Mouse (Mus musculus): Measurements from ENCODE around the gene Fgfr4.

Gene Fgfr4

DNA sequence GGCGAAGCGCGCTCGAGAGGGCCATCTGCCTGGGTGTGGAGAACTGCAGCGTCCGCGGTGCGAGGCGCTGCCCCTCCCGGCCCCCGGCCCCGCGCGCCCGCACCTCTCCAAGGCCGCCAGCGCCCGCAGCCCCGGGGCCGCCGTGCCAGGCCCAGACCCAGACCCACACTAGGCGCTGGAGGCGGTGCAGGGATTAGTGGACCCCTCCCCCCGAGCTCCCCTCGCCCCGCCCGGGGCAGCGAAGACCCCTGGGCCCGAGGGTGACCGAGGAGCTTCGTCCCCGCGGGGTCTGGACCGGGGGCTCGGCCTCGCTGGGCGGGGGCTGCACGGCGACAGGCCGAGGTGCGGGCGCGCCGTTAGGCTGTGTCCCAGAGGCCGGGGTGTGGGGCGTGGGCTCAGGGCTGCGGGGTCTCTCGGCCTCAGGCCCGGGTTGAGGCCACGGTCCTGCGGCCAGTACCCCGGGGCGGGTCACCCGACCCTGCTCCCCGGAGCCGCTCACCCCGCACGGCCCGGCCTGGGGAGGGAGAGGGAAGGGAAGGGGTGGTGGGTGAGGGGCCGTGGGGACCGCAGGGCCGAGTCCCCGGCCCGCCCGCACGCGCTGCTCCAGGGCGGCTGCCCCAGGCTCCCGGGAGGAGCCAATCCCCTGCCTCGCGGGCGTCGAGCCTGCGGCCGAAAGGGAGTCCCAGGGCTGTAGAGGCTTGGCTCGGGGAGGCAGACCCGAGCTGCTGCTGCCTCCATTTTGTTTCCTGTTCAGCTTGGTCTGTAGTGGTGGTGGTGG, 57.9 kb downstream of the Fgfr4 start:
- DNase-seq (ENCODE audit: low spot score in 2 of 2) = peak; percentile 30 to 65

GRCm38 (mm10) chr13:55210971-55211220, 58.5 kb downstream of the Fgfr4 start:
- DNase-seq (ENCODE audit: low spot score in 2 of 2) = no peak

DNA sequence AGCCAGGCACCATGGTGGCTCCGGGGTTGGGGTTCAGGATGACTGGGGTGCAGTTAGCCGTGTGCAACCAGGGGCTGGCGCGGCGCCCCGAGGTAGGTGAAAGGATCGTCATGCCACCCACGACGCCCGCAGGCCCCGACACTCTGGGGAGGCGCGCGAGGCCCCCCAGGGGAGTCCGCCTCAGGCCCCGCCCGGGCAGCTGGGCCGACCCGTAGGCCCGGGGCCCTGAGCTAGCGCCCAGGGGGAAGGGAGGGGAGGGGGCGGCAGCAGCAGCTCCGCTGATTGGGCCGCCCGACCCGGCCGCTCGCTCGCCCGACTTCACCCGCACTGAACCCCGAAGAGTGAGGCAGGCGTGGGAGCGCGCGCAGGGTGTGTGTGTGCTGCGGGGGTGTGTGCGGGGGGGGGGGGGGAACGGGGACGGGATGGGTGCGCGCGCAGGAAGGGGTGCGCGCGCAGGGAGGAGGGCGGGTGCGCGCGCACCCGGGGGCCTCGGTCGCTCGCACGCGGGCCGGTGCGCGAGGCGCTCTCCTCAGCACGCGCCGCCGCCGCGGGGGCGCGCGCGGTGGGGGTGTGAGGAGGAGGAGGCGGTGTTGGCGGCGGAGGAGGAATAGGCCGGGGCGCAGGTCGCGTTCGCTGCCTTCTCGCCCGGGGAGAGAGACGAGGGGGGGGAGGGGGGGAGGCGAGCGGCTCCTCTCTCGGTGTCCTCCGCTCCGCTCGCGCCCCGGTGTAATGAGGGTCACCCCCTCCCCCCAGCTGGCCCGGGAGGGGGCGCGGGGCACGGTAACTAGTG, 59.0 kb downstream of the Fgfr4 start:
- DNase-seq (ENCODE audit: low spot score in 2 of 2) = peak; percentile 78 to 79

DNA sequence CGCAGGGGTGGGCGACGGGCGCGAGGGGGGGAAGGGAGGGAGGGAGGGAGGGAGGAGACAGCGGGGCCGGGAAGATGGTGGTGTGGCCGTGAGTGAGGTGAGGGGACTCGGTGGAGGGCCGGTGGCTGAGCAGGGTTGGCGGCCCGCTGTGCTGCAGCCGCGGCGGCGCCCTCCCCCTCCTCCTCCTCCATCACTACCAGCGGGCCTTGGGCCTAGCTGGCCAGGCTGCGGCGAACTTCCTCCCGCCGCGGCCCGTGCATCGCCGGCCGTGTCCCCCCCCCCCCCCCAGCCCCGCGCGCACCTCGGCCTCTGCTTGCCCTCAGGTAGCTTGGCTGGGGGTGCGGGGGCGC, 59.5 kb downstream of the Fgfr4 start:
- no peak for DNase-seq (ENCODE audit: low spot score in 2 of 2)

DNA sequence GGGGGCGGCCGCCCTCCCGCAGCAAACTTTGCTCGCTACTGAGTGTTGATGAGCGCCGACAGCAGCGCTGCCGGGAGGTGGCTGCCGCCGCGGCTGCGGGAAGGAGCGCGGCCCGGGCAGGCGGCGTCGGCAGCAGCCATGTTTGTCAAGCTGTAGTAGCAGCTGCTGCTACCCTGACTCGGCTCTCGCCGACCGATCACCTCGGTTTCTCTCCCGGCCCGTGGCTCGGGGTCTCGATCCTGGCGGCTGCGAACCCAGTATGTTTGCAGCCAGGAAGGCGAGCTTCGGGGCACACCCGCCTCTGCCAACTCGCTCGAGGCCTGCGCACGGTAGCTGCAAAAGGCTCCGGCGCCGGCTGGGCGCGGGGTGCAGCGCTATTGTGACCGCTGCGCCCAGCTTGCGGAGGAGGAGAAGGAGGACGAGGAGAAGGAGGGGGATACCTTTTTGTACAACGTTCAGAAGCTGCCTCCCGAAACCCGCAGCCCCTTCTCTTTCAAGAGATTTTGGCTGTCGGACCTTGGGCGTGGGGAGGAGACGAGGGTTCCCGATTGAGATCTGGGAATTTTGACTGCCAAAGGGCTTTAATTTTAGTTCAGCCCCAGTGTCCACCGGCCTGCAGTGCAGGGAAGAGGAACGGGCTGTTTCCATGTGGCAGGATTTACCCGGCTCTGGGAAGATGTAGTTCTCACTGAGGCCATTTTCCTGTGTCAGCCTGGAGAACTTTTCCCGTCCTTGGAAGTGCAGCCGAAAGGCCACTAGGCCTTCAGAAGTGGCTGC, 60.1 kb downstream of the Fgfr4 start:
- peak; percentile 50 to 64 for DNase-seq (ENCODE audit: low spot score in 2 of 2)

DNA sequence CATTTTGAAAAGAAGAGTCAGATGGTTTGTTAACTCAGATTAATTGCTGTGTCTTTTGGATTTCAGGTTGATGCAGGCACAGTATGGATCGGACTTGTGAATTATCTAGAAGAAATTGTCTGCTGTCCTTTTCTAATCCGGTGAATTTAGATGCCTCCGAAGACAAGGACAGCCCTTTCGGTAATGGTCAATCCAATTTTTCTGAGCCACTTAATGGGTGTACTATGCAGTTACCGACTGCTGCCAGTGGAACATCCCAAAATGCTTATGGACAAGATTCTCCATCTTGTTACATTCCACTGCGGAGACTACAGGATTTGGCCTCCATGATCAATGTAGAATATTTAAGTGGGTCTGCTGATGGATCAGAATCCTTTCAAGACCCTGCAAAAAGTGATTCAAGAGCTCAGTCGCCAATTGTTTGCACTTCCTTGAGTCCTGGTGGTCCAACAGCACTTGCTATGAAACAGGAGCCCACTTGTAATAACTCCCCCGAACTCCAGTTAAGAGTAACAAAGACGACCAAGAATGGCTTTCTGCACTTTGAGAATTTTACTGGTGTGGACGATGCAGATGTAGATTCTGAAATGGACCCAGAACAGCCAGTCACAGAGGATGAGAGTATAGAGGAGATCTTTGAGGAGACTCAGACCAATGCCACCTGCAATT, 60.8 kb downstream of the Fgfr4 start:
- DNase-seq (ENCODE audit: low spot score in 2 of 2) = no peak

Data from frontal cortex, postnatal 10 days (tissue).